9 mouse cellular contexts compared by ENCODE assay signal in the genomic region with DNA sequence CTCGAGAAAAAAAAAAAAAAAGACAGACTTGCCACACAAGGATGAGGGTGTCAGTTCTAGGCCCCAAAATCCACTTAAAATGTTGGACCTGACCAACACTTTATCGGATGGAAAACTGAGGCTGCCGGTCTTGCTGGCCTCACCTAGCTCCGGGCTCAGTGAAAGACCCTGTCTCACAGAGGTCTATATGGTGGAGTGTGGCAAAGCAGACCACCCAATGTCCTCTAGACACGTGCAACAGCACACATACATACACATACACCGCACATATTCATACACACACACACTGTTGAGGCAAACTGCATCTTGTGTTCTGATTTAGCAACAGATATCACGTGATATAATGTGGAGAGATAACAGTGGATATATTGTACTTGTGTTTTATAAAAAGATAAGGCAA. TPM values are rescaled to one million over a fixed set of nuclear protein-coding genes. Genes with fewer than 3 reads are reported as not detected.
DNase-seq lines count a peak whose midpoint lies in the region; ATAC-seq lines count a peak whose summit lies in the region.
"Had no signal": no experiment of that assay in that cellular context is flagged by ENCODE, and none has a peak within 500 bp of the region (broad histone marks: within the 10 kb centered on the region; RNA-seq: fewer than 3 reads in every experiment).

No protein-coding gene starts in this region.

- H3K4me3 ChIP-seq in kidney, embryonic 14.5 days (ENCODE audit: low read length), result peak overlapping the region; percentile 22; the same call in 1 of the 2 replicates
- no peak overlapping the region; the same call in 1 of the 2 replicates for H3K4me3 ChIP-seq in embryonic facial prominence, embryonic 12.5 days
- no peak overlapping the region for H3K4me3 ChIP-seq in hindbrain, embryonic 15.5 days
- H3K4me3 ChIP-seq in midbrain, embryonic 13.5 days (replicated peaks), result no peak overlapping the region

- no peak overlapping the region for H3K9ac ChIP-seq in kidney, embryonic 14.5 days (ENCODE audit: low read depth, low read length)
- no peak overlapping the region for H3K9ac ChIP-seq in embryonic facial prominence, embryonic 12.5 days
- H3K9ac ChIP-seq in hindbrain, embryonic 15.5 days, result no peak overlapping the region
- H3K9ac ChIP-seq in midbrain, embryonic 13.5 days (replicated peaks), result no peak overlapping the region

- ATAC-seq in kidney, embryonic 14.5 days (ENCODE audit: low FRiP score, low TSS enrichment), result no peak
- no peak for ATAC-seq in embryonic facial prominence, embryonic 12.5 days (ENCODE audit: insufficient number of reproducible peaks, insufficient read depth, low FRiP score, low TSS enrichment)
- ATAC-seq in hindbrain, embryonic 15.5 days (ENCODE audit: low FRiP score, low read depth), result no peak
- ATAC-seq in midbrain, embryonic 13.5 days, result peak; percentile 69; the same call in 1 of the 2 replicates

- no peaks in the 10 kb centered on the region for H3K36me3 ChIP-seq in kidney, embryonic 14.5 days (ENCODE audit: control insufficient read depth, insufficient read depth, low read length)
- no peaks in the 10 kb centered on the region for H3K36me3 ChIP-seq in embryonic facial prominence, embryonic 12.5 days
- no peaks in the 10 kb centered on the region for H3K36me3 ChIP-seq in hindbrain, embryonic 15.5 days
- H3K36me3 ChIP-seq in midbrain, embryonic 13.5 days, result no peaks in the 10 kb centered on the region

- no peak overlapping the region for H3K27ac ChIP-seq in kidney, embryonic 14.5 days (ENCODE audit: low read depth, low read length)
- no peak overlapping the region for H3K27ac ChIP-seq in embryonic facial prominence, embryonic 12.5 days
- no peak overlapping the region for H3K27ac ChIP-seq in hindbrain, embryonic 15.5 days (replicated peaks)
- H3K27ac ChIP-seq in midbrain, embryonic 13.5 days, result no peak overlapping the region

- WGBS in kidney, embryonic 14.5 days, result 56% methylated on average over 7 of the region's 7 CpGs
- 42% methylated on average over 7 of the region's 7 CpGs for WGBS in embryonic facial prominence, embryonic 12.5 days
- 38% methylated on average over 7 of the region's 7 CpGs for WGBS in hindbrain, embryonic 15.5 days
- WGBS in midbrain, embryonic 13.5 days, result 35% methylated on average over 7 of the region's 7 CpGs

- DNase-seq in kidney, postnatal 25 days, result no peak
- DNase-seq in adrenal gland, postnatal 36 days, result no peak
- no peak for DNase-seq in ovary, postnatal 14 days (ENCODE audit: low spot score)
- DNase-seq: adrenal gland, adult 8-10 months; cerebellum, postnatal 36 days had no signal

- H3K4me1 ChIP-seq in kidney, embryonic 14.5 days (ENCODE audit: control insufficient read depth, insufficient read depth, low read length), result no peaks in the 10 kb centered on the region
- no peaks in the 10 kb centered on the region for H3K4me1 ChIP-seq in embryonic facial prominence, embryonic 12.5 days
- 0 out of 2 replicates have a peak, but pooled peaks cover 5% of the 10 kb centered on the region for H3K4me1 ChIP-seq in hindbrain, embryonic 15.5 days (replicated peaks)
- peaks cover 11% of the 10 kb centered on the region; the same call in 1 of the 2 replicates for H3K4me1 ChIP-seq in midbrain, embryonic 13.5 days (replicated peaks)

- no peaks in the 10 kb centered on the region for H3K9me3 ChIP-seq in kidney, embryonic 14.5 days (ENCODE audit: control insufficient read depth, low read length)
- H3K9me3 ChIP-seq in embryonic facial prominence, embryonic 12.5 days, result no peaks in the 10 kb centered on the region
- H3K9me3 ChIP-seq in hindbrain, embryonic 15.5 days, result peaks cover 3% of the 10 kb centered on the region; the same call in 1 of the 2 replicates
- 0 out of 2 replicates have a peak, but pooled peaks cover 3% of the 10 kb centered on the region for H3K9me3 ChIP-seq in midbrain, embryonic 13.5 days

- H3K27me3 ChIP-seq in kidney, embryonic 14.5 days (ENCODE audit: control insufficient read depth, insufficient read depth, low read length), result no peaks in the 10 kb centered on the region
- peaks cover 7% of the 10 kb centered on the region; the same call in 1 of the 2 replicates for H3K27me3 ChIP-seq in embryonic facial prominence, embryonic 12.5 days
- peaks cover 5% of the 10 kb centered on the region; the same call in 1 of the 2 replicates for H3K27me3 ChIP-seq in hindbrain, embryonic 15.5 days
- H3K27me3 ChIP-seq in midbrain, embryonic 13.5 days, result no peaks in the 10 kb centered on the region; the same call in 1 of the 2 replicates

- peak overlapping the region; percentile 50; the same call in 1 of the 2 replicates for H3K4me2 ChIP-seq in kidney, embryonic 14.5 days (replicated peaks; ENCODE audit: low read depth, low read length)
- H3K4me2 ChIP-seq in embryonic facial prominence, embryonic 12.5 days (replicated peaks), result peak overlapping the region; percentile 48; the same call in 1 of the 2 replicates
- H3K4me2 ChIP-seq in hindbrain, embryonic 15.5 days, result peak overlapping the region; percentile 54
- 0 out of 2 replicates have a peak overlapping the region, but pooled peaks have one; percentile 54 for H3K4me2 ChIP-seq in midbrain, embryonic 13.5 days (replicated peaks)

RNA-seq across cellular contexts. Expression of gene Ing2, which starts 15.9 kb away (rescaled TPM):
- 15.0 and 22.4 TPM in 2 replicates for polyA plus RNA-seq in kidney, embryonic 14.5 days (2014; fragmentation: Nextera tagmentation; extraction: Ambion mirVana)
- 16.6 and 18.9 TPM in 2 replicates for polyA plus RNA-seq in embryonic facial prominence, embryonic 12.5 days (2016; fragmentation: Nextera tagmentation; extraction: Ambion mirVana)
- polyA plus RNA-seq in hindbrain, embryonic 15.5 days (2015; fragmentation: Nextera tagmentation; extraction: Ambion mirVana), result 6.7 and 7.2 TPM in 2 replicates
- polyA plus RNA-seq in midbrain, embryonic 13.5 days (2015; fragmentation: Nextera tagmentation; extraction: Ambion mirVana), result 6.5 and 8.9 TPM in 2 replicates
- 10 to 100 TPM; 20.5 to 24.3 TPM for total RNA-seq in adrenal gland, postnatal 36 days (2021)

RNA-seq across cellular contexts. Expression of gene Cdkn2aip, which starts 22.4 kb away (rescaled TPM):
- 26.0 and 33.7 TPM in 2 replicates for polyA plus RNA-seq in kidney, embryonic 14.5 days (2014; fragmentation: Nextera tagmentation; extraction: Ambion mirVana)
- 32.6 and 33.5 TPM in 2 replicates for polyA plus RNA-seq in embryonic facial prominence, embryonic 12.5 days (2016; fragmentation: Nextera tagmentation; extraction: Ambion mirVana)
- 27.7 and 29.7 TPM in 2 replicates for polyA plus RNA-seq in hindbrain, embryonic 15.5 days (2015; fragmentation: Nextera tagmentation; extraction: Ambion mirVana)
- 44.3 and 45.7 TPM in 2 replicates for polyA plus RNA-seq in midbrain, embryonic 13.5 days (2015; fragmentation: Nextera tagmentation; extraction: Ambion mirVana)
- 10 to 100 TPM; 13.9 to 16.2 TPM for total RNA-seq in adrenal gland, postnatal 36 days (2021)
